Mouse (Mus musculus) embryonic fibroblast, embryonic 13.5 days (primary cell): ENCODE results near the gene Rac2.

Experiments used
- CTCF ChIP-seq: IDR thresholded peaks from 2 replicates; pipeline ENCODE4 v1.5.1; 2011; ENCODE audit warnings: mild to moderate bottlenecking, control low read depth, low read length, moderate library complexity, borderline replicate concordance; ENCODE audit not compliant: insufficient read depth
- POLR2A ChIP-seq: IDR thresholded peaks from 2 replicates; pipeline ENCODE4 v1.6.1; 2011; ENCODE audit warnings: low read depth, mild to moderate bottlenecking, control low read depth, low read length, moderate library complexity

GRCm38 (mm10) chr15:78542767-78543303 is 29.7 kb downstream of the Rac2 start:
- TF ChIP-seq CTCF (no peak), POLR2A (no peak)
